Mouse (Mus musculus) testis, adult 2 months (tissue): Measurements from ENCODE around the gene 4931429L15Rik.

ENCODE experiments used
- CTCF ChIP-seq: fragments of 200-500 bp; IDR thresholded peaks from 2 replicates; pipeline ENCODE4 v1.5.1; 2012; ENCODE audit warnings: low read depth, mild to moderate bottlenecking, inconsistent platforms, low read length, moderate library complexity; ENCODE audit not compliant: control insufficient read depth, insufficient read depth, insufficient replicate concordance
- POLR2A ChIP-seq: fragments of 200-500 bp; IDR thresholded peaks from 2 replicates; pipeline ENCODE4 v1.6.1; 2012; ENCODE audit warnings: low read depth, mild to moderate bottlenecking, inconsistent platforms, low read length, moderate library complexity; ENCODE audit not compliant: control insufficient read depth

DNA sequence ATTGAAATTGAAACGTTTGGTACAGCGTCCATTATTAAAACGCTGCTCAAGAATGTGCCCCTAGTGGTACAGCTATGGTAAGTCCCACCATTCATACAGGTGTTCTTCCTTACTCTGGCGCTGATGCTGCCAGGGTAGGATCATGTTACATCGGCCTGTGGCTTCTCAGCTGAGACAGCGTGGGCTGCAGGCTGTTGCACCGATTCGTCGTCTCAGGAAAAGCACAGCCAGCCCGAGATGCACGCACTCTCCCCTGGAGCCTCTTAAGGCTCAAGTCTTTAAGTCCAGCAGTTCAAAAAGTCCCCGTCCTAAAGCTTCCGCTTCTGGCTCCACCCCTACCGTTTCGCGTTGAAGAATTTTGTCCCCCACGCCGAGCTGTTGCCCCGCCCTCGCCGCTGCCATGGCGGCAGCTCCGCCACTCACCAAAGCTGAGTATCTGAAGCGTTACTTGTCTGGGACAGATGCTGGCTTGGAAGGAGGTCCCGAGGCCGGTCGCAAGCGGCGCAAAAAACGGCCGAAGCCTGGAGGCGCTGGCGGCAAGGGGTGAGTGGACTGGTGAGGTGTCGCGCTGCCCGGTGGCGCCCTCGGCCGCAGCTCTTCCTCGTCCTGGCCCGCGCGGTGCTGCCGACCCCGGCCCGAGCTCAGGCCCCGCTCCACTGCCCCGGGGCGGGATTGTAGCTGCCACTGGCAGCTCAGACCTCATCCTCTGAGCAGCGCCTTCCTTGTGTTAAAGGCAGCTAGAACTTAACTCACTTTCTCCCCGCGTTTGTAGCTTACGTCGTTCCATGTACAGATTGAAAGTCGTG is 37.0 kb downstream of the 4931429L15Rik start, which contains the start of gene Bud13:
- TF ChIP-seq CTCF: peak; percentile 25; the same call in 1 of the 2 replicates
- TF ChIP-seq POLR2A: peak; percentile 88
